Mouse (Mus musculus) bone marrow macrophage, adult 2 months (primary cell): ENCODE measurements around the gene Cd274. TPM values are rescaled to one million over a fixed set of nuclear protein-coding genes. Genes with fewer than 3 reads are reported as not detected.
A peak's percentile ranks its signal among the peaks of the same experiment; 100 is the strongest.

Experiments used
- H3K27ac ChIP-seq: 2 replicates; pipeline ENCODE4 v1.5.1; 2012; ENCODE audit warnings: low read depth, low read length; ENCODE audit not compliant: insufficient read depth
- H3K4me1 ChIP-seq: 2 replicates; pipeline ENCODE4 v1.6.1; 2012; ENCODE audit warnings: low read length; ENCODE audit not compliant: control insufficient read depth, insufficient read depth
- H3K4me3 ChIP-seq: 2 replicates; pipeline ENCODE4 v1.5.1; 2012; ENCODE audit warnings: mild to moderate bottlenecking, low read length, moderate library complexity; ENCODE audit not compliant: insufficient read depth
- CTCF ChIP-seq: IDR thresholded peaks from 2 replicates; pipeline ENCODE4 v1.5.1; 2012; ENCODE audit warnings: low read depth, mild to moderate bottlenecking, low read length, moderate library complexity
- POLR2A ChIP-seq: IDR thresholded peaks from 2 replicates; pipeline ENCODE4 v1.6.1; 2012; ENCODE audit warnings: mild to moderate bottlenecking, low read depth, low read length, borderline replicate concordance
- polyA plus RNA-seq: library from polyadenylated mRNA; stranded (reverse); fragments of >200 nt; gene quantifications from 2 replicates; pipeline ENCODE4 v1.2.4, GENCODE M21; 2012; ENCODE audit not compliant: missing spikeins, insufficient read depth, insufficient read length

The Cd274 gene
- polyA plus RNA-seq, 1 experiment, result 42.7 TPM

DNA sequence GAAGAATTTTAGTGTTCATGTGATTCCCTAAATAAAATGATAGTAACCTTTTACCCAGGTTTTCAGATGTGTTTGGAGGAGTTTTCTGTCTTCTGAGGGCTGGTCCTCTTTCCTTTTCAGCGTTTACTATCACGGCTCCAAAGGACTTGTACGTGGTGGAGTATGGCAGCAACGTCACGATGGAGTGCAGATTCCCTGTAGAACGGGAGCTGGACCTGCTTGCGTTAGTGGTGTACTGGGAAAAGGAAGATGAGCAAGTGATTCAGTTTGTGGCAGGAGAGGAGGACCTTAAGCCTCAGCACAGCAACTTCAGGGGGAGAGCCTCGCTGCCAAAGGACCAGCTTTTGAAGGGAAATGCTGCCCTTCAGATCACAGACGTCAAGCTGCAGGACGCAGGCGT is 6.2 kb downstream of the Cd274 start:
- H3K27ac ChIP-seq, result no peak overlapping the region
- TF ChIP-seq POLR2A (no peak), CTCF (no peak)
- H3K4me3 ChIP-seq, result no peak overlapping the region

DNA sequence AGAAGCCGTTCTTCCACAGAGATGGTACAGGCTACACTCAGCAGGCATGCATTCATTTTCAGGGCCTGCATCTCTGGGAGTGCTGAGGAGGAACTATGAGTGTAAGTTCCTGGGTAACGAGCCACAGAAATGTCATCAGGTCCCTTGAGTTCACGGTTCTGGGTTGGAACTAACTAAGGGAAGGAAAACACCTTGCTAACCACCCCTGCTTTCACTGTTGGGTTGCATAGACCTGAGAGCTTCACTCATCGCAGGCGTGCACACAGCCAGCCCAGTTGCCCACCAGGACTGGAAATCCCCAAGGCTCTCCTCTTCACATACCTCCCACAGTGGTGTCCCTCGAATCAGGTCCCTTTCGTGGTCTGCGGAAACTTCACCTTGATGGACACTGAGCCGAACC is 7.7 kb downstream of the Cd274 start:
- no peak overlapping the region for H3K4me3 ChIP-seq
- no peak overlapping the region for H3K27ac ChIP-seq
- TF ChIP-seq CTCF (no peak), POLR2A (no peak)
- H3K4me1 ChIP-seq, result no peaks in the 10 kb centered on the region; the same call in none of the 2 replicates

More for the DNA sequence above, 6.2 kb downstream of the Cd274 start:
- peaks cover 5% of the 10 kb centered on the region for H3K4me1 ChIP-seq

DNA sequence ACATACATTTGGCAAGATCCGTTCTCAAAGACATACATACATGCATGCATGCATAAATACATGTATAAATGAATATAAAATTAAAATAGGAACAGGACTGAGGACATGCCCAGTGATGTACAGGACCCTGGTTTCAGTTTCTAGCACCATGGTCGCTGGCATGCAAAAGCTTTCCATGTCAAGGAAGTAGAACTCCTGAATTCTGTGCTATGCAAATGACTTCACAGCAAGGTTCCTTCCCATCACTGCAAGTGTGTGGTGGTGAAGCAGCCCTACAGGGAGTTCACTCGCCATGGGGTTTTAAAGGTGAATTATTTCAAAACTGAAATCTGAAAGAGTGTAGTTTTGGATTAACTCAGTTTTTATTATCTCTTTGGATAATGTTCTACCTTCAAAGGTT is 9.1 kb downstream of the Cd274 start:
- Histone ChIP-seq H3K27ac (no peak overlapping the region), H3K4me1 (peaks cover 3% of the 10 kb centered on the region; the same call in 1 of the 2 replicates), H3K4me3 (no peak overlapping the region)
- TF ChIP-seq POLR2A, result no peak
- TF ChIP-seq CTCF, result no peak

DNA sequence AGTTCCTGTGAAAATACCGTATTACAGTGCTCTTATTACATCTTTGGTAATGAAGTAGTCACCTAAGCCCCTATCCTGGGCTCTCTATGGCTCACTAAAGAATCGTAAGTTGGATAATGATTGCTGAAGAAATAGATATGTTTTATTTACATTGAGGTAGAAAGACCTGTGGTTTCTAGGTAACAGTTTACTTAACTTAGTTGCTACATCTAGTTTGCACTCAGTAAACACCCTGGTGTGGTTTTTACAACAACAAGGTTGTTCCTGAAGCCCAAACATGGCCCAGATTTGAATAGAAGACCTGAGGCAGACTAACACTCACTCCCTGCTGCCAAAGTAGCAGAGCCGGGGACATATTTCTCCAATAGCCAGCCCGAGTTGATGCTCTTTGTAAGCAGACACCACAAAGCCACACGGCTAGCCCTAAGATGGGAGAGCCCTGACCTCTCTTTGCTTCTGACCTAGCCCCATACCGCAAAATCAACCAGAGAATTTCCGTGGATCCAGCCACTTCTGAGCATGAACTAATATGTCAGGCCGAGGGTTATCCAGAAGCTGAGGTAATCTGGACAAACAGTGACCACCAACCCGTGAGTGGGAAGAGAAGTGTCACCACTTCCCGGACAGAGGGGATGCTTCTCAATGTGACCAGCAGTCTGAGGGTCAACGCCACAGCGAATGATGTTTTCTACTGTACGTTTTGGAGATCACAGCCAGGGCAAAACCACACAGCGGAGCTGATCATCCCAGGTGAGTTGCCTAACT is 12.8 kb downstream of the Cd274 start:
- H3K4me1 ChIP-seq, result peaks cover 27% of the 10 kb centered on the region
- H3K4me3 ChIP-seq, result no peak overlapping the region
- no peak overlapping the region for H3K27ac ChIP-seq
- TF ChIP-seq CTCF (no peak), POLR2A (no peak)

GRCm38 (mm10) chr19:29383368-29383767 is 16.1 kb downstream of the Cd274 start:
- Histone ChIP-seq H3K27ac (peak overlapping the region; percentile 39; the same call in 1 of the 2 replicates), H3K4me3 (no peak overlapping the region), H3K4me1 (peaks cover 31% of the 10 kb centered on the region)
- no peak for TF ChIP-seq POLR2A
- no peak for TF ChIP-seq CTCF

DNA sequence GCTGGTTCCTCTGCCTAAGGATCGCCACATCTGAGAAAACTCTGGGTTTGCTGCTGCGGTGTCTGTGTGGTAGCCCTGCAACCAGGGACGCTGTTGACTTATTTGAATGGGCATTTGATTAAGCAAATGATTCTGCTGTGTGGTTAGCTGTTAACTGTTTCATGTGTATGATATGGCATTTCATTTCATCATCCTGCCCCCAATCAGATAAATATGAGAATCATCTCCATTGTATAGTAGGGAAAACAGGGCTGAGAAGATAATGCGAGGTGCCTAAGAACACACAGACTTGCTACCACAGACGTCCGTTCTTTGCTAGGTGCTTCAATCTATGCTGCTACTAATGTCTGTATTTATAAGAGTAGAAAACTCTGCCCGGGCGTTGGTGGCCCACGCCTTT is 17.2 kb downstream of the Cd274 start:
- TF ChIP-seq CTCF (no peak), POLR2A (no peak)
- Histone ChIP-seq H3K27ac (no peak overlapping the region), H3K4me1 (peaks cover 31% of the 10 kb centered on the region), H3K4me3 (no peak overlapping the region)

DNA sequence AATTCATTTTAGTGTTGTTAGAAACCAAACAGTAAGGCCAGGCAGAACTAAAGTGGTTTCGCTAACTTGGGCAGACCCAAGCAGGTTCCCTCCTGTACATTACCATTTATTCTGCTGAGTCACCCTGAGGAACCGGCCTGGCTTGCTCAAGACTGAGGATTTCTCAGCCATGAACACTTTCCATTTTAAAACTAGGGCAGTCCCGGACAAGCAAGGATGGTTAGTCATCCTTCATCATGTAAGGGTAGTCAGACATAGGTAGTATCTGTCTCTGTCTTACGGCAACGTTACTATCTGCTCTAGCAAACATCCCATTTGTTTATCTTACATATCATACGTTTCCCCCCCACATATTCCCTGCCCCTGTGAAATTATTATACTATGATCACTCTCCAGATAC is 17.7 kb downstream of the Cd274 start:
- TF ChIP-seq CTCF (no peak), POLR2A (no peak)
- Histone ChIP-seq H3K27ac (no peak overlapping the region), H3K4me3 (no peak overlapping the region), H3K4me1 (peaks cover 31% of the 10 kb centered on the region)

DNA sequence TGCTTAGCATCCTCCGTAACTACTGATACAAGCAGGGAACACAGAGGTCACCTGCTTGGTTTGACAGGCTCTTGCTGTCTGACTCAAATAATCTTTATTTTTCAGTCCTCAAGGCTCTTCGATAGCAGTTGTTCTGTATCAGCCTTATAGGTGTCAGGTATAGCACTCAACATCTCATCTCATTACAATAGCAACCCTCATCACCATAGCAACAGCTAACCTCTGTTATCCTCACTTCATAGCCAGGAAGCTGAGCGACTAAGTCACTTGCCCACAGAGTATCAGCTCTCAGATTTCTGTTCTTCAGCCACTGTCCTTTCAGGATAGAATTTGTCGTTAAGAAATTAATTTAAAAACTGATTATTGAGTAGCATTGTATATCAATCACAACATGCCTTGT is 18.6 kb downstream of the Cd274 start:
- H3K4me3 ChIP-seq, result no peak overlapping the region
- TF ChIP-seq POLR2A, result no peak
- no peak for TF ChIP-seq CTCF
- peaks cover 29% of the 10 kb centered on the region for H3K4me1 ChIP-seq
- H3K27ac ChIP-seq, result no peak overlapping the region

GRCm38 (mm10) chr19:29388818-29389217 is 21.6 kb downstream of the Cd274 start:
- H3K4me3 ChIP-seq, result no peak overlapping the region
- no peak overlapping the region for H3K27ac ChIP-seq
- TF ChIP-seq CTCF, result no peak
- TF ChIP-seq POLR2A, result no peak
- H3K4me1 ChIP-seq, result peaks cover 19% of the 10 kb centered on the region

DNA sequence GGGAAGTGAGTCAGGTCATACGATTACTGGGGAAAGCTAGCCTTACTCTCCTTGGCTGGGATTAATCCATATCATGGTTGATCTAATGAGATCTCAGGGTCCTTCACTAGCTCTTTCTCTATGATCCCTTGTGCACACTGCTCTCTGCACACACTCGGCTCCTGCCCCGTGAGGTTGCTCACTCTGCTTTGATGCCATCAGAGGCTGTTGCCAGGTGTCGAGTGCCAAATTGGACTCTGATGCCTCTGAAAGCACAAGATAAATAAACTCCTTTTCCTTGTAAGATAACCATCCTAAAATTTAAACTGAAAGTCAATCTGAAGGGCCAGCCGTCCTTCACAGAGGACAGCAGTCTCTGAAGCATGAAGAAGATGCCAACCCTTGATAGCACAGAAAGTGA is 23.2 kb downstream of the Cd274 start:
- TF ChIP-seq POLR2A, result no peak
- no peak for TF ChIP-seq CTCF
- H3K4me3 ChIP-seq, result no peak overlapping the region
- H3K27ac ChIP-seq, result no peak overlapping the region
- H3K4me1 ChIP-seq, result peaks cover 3% of the 10 kb centered on the region
